Mouse (Mus musculus): Measurements from ENCODE around the gene Ctnnbip1.

DNA sequence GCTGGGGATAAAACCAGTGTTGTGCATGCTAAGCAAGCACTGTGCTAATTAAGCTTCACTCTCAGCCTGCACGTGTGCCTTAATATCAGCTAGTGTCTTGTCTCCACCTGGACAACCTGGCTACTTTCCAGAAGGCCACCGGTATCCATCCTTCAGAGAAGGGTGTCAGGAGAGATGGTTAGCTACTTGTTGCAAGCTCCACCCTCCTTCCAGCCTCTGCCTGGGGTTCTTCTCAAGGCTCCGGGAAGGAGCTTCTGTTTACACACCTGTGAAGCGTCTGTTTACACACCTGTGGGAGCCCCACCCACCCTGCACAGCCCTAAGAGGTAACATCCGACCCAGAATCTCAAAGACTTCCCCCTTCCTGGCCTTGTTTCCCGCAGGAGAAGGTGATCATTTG, 50.6 kb downstream of the Ctnnbip1 start:
- TF ChIP-seq CTCF (IDR thresholded peaks at IDR 0.05; ENCODE audit: low read depth) (no peak), EP300 (IDR thresholded peaks at IDR 0.05; ENCODE audit: low read depth) (no peak)

Data from heart, postnatal 0 days (tissue).